8 mouse cellular contexts compared by ENCODE assay signal in the genomic region with DNA sequence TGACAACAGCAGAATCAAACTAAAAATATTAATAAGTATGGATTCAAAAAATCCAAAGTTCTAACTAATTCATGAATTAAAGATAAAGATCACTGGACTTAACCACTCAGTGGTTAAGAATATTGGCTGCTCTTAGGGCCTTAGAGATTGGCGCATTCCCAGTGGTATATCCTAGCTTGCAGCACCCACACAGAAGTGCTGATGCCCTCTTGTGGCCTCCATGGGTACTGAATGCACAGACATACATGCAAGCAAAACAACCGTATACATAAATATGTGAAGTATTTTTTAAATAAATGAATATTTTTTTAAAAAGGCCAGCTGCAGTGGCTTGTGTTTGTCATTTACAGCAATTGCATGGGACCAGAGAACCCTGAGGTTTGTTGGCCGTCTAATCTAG. TPM values are rescaled to one million over a fixed set of nuclear protein-coding genes. Genes with fewer than 3 reads are reported as not detected.
DNase-seq lines count a peak whose midpoint lies in the region; ATAC-seq and TF ChIP-seq lines count a peak whose summit lies in the region.

No protein-coding gene starts in this region.

- peak; percentile 66 for DNase-seq in neural tube, embryonic 10.5 days (ENCODE audit: extremely low spot score, low spot score)
- DNase-seq in brain, embryonic 18.5 days (ENCODE audit: low read depth, low spot score) = peak; percentile 60
- DNase-seq in kidney, adult 8-10 months = peak; percentile 49 to 81
- peak; percentile 76 for DNase-seq in liver, postnatal 0 days
- peak; percentile 80 for DNase-seq in right cerebral cortex, postnatal 14 days
- DNase-seq in urinary bladder, postnatal 14 days (ENCODE audit: low spot score) = peak; percentile 83

- H3K36me3 ChIP-seq in neural tube, embryonic 15.5 days = peaks cover 28% of the 10 kb centered on the region
- H3K36me3 ChIP-seq in forebrain, embryonic 13.5 days (ENCODE audit: poor library complexity, severe bottlenecking) = peaks cover 28% of the 10 kb centered on the region
- H3K36me3 ChIP-seq in liver, postnatal 0 days (replicated peaks; ENCODE audit: insufficient read depth, low read length) = peaks cover 74% of the 10 kb centered on the region

- H3K9me3 ChIP-seq in neural tube, embryonic 15.5 days (replicated peaks) = no peaks in the 10 kb centered on the region
- H3K9me3 ChIP-seq in forebrain, embryonic 13.5 days (replicated peaks) = no peaks in the 10 kb centered on the region
- H3K9me3 ChIP-seq in liver, postnatal 0 days (ENCODE audit: low read length) = no peaks in the 10 kb centered on the region

- 67% methylated on average over 3 of the region's 3 CpGs for WGBS in neural tube, embryonic 15.5 days
- WGBS in forebrain, embryonic 13.5 days = 69% methylated on average over 3 of the region's 3 CpGs
- WGBS in liver, postnatal 0 days (ENCODE audit: insufficient replicate concordance) = 71% methylated on average over 3 of the region's 3 CpGs

- no peak for ATAC-seq in neural tube, embryonic 15.5 days (ENCODE audit: low FRiP score)
- 0 out of 2 replicates have a peak, but pooled peaks have one; percentile 57 for ATAC-seq in forebrain, embryonic 13.5 days
- no peak for ATAC-seq in liver, postnatal 0 days

- H3K9ac ChIP-seq in neural tube, embryonic 15.5 days (replicated peaks) = no peak overlapping the region
- no peak overlapping the region for H3K9ac ChIP-seq in forebrain, embryonic 13.5 days
- no peak overlapping the region for H3K9ac ChIP-seq in liver, postnatal 0 days (replicated peaks)

- peak; percentile 86 for TF ChIP-seq CTCF in liver, postnatal 0 days (IDR thresholded peaks at IDR 0.05; ENCODE audit: low read depth)

- no peak for TF ChIP-seq EP300 in liver, postnatal 0 days (IDR thresholded peaks at IDR 0.05; ENCODE audit: low read depth)

- no peaks in the 10 kb centered on the region for H3K27me3 ChIP-seq in neural tube, embryonic 15.5 days (replicated peaks)
- H3K27me3 ChIP-seq in forebrain, embryonic 13.5 days = no peaks in the 10 kb centered on the region
- no peaks in the 10 kb centered on the region for H3K27me3 ChIP-seq in liver, postnatal 0 days (ENCODE audit: insufficient read depth, low read length)

- no peak overlapping the region for H3K27ac ChIP-seq in neural tube, embryonic 15.5 days (replicated peaks)
- H3K27ac ChIP-seq in forebrain, embryonic 13.5 days = no peak overlapping the region
- H3K27ac ChIP-seq in liver, postnatal 0 days (ENCODE audit: low read depth) = no peak overlapping the region

- no peaks in the 10 kb centered on the region for H3K4me1 ChIP-seq in neural tube, embryonic 15.5 days
- H3K4me1 ChIP-seq in forebrain, embryonic 13.5 days = no peaks in the 10 kb centered on the region
- H3K4me1 ChIP-seq in liver, postnatal 0 days (ENCODE audit: insufficient read depth) = no peaks in the 10 kb centered on the region

- no peak overlapping the region for H3K4me2 ChIP-seq in neural tube, embryonic 15.5 days
- no peak overlapping the region for H3K4me2 ChIP-seq in forebrain, embryonic 13.5 days
- H3K4me2 ChIP-seq in liver, postnatal 0 days (ENCODE audit: low read depth, low read length) = no peak overlapping the region

- no peak overlapping the region for H3K4me3 ChIP-seq in neural tube, embryonic 15.5 days (replicated peaks)
- H3K4me3 ChIP-seq in forebrain, embryonic 13.5 days = no peak overlapping the region
- H3K4me3 ChIP-seq in liver, postnatal 0 days (ENCODE audit: low read depth, low read length) = no peak overlapping the region

RNA-seq across cellular contexts. Expression of gene Slc24a1, which starts 48.0 kb away (rescaled TPM):
- polyA plus RNA-seq in neural tube, embryonic 15.5 days (2015; fragmentation: Nextera tagmentation; extraction: Ambion mirVana) = 0.05 and 0.06 TPM in 2 replicates
- polyA plus RNA-seq in forebrain, embryonic 13.5 days (2015; fragmentation: Nextera tagmentation; extraction: Ambion mirVana) = 0.05 and 0.08 TPM in 2 replicates
- polyA plus RNA-seq in liver, postnatal 0 days (2015; fragmentation: Nextera tagmentation; extraction: Ambion mirVana) = 0.02 and 0.04 TPM in 2 replicates

RNA-seq across cellular contexts. Expression of gene Ints14, which starts 57.3 kb away (rescaled TPM):
- 32.2 and 38.6 TPM in 2 replicates for polyA plus RNA-seq in neural tube, embryonic 15.5 days (2015; fragmentation: Nextera tagmentation; extraction: Ambion mirVana)
- 50.4 and 57.4 TPM in 2 replicates for polyA plus RNA-seq in forebrain, embryonic 13.5 days (2015; fragmentation: Nextera tagmentation; extraction: Ambion mirVana)
- 10.5 and 11.1 TPM in 2 replicates for polyA plus RNA-seq in liver, postnatal 0 days (2015; fragmentation: Nextera tagmentation; extraction: Ambion mirVana)
